Mouse (Mus musculus) CH12.LX (cell line): ENCODE data around the gene Ttc30b. TPM values are rescaled to one million over a fixed set of nuclear protein-coding genes. Genes with fewer than 3 reads are reported as not detected.

ENCODE experiments used
- DNase-seq: peaks from one replicate; pipeline ENCODE4 v3.0.0-alpha.2; 2013; ENCODE audit errors: extremely low read depth
- H3K27ac ChIP-seq: 2 replicates; pipeline ENCODE4 v1.5.1; 2012; ENCODE audit warnings: low read depth, mild to moderate bottlenecking, control low read depth, moderate library complexity; ENCODE audit not compliant: insufficient read depth
- H3K27me3 ChIP-seq: replicated peaks from 2 replicates; pipeline ENCODE3; 2012; ENCODE audit warnings: inconsistent platforms
- H3K36me3 ChIP-seq, 2 experiments: replicated peaks in 1 of 2; 2 replicates each; pipeline versions ENCODE3 to v1.6.1; 2012; ENCODE audit warnings: inconsistent platforms in 1 of 2, low read length in 1 of 2, mild to moderate bottlenecking in 1 of 2, mixed read lengths in 1 of 2, moderate library complexity in 1 of 2; ENCODE audit not compliant: control insufficient read depth in 1 of 2, insufficient read depth in 1 of 2
- H3K4me1 ChIP-seq, 2 experiments: 2 replicates each; pipeline ENCODE4 v1.6.1; 2012; ENCODE audit warnings: inconsistent platforms in 1 of 2, moderate library complexity in 1 of 2; ENCODE audit not compliant: insufficient read depth in 2 of 2, control insufficient read depth in 1 of 2
- H3K4me2 ChIP-seq: 2 replicates; pipeline ENCODE4 v1.6.1; 2012; ENCODE audit warnings: low read depth, mild to moderate bottlenecking, control low read depth; ENCODE audit not compliant: poor library complexity, insufficient read depth, severe bottlenecking
- H3K4me3 ChIP-seq, 3 experiments: fragments of 150-350 bp in 1 of 3; sonication (generic) in 1 of 3; replicated peaks in 1 of 3; 2 replicates each; pipeline versions ENCODE3 to v1.5.1; 2011 to 2012; ENCODE audit warnings: low read depth in 2 of 3, low read length in 2 of 3, mild to moderate bottlenecking in 2 of 3, moderate library complexity in 2 of 3, control low read depth in 1 of 3, improper control_type of control experiment in 1 of 3, inconsistent platforms in 1 of 3, mixed read lengths in 1 of 3; ENCODE audit not compliant: poor library complexity in 1 of 3
- H3K79me2 ChIP-seq: replicated peaks from 2 replicates; pipeline ENCODE4 v1.6.1; 2012; ENCODE audit warnings: mild to moderate bottlenecking, moderate library complexity; ENCODE audit not compliant: control insufficient read depth, poor library complexity, insufficient read depth, severe bottlenecking; ENCODE audit errors: extremely low read depth
- H3K9ac ChIP-seq: 2 replicates; pipeline ENCODE4 v1.6.1; 2012; ENCODE audit warnings: low read depth, mild to moderate bottlenecking, control low read depth, moderate library complexity; ENCODE audit not compliant: insufficient read depth
- H3K9me3 ChIP-seq: replicated peaks from 2 replicates; pipeline ENCODE3; 2012; ENCODE audit warnings: low read length, inconsistent platforms, mixed read lengths
- BHLHE40 ChIP-seq: IDR thresholded peaks from 2 replicates; pipeline ENCODE4 v1.6.1; 2011; ENCODE audit warnings: mild to moderate bottlenecking, low read depth, low read length, improper control_type of control experiment
- CTCF ChIP-seq, 2 experiments: IDR thresholded peaks in 1 of 2; conservative IDR thresholded peaks in 1 of 2; 2 replicates each; pipeline ENCODE4 v1.5.1; 2011 to 2012; ENCODE audit warnings: low read depth in 2 of 2, low read length in 2 of 2, improper control_type of control experiment in 1 of 2, inconsistent platforms in 1 of 2, mild to moderate bottlenecking in 1 of 2, moderate library complexity in 1 of 2
- ELF1 ChIP-seq: IDR thresholded peaks from 2 replicates; pipeline ENCODE4 v1.6.1; 2014; ENCODE audit warnings: low read depth, mild to moderate bottlenecking, inconsistent platforms, low read length, improper control_type of control experiment
- EP300 ChIP-seq: IDR thresholded peaks from 2 replicates; pipeline ENCODE4 v1.6.1; 2011; ENCODE audit warnings: low read length, improper control_type of control experiment
- GABPA ChIP-seq: IDR thresholded peaks from 2 replicates; pipeline ENCODE4 v1.6.1; 2012; ENCODE audit warnings: low read depth, low read length, improper control_type of control experiment, inconsistent platforms; ENCODE audit not compliant: insufficient replicate concordance
- HCFC1 ChIP-seq: IDR thresholded peaks from 2 replicates; pipeline ENCODE4 v1.6.1; 2012; ENCODE audit warnings: low read depth, mild to moderate bottlenecking, inconsistent platforms, low read length, improper control_type of control experiment
- IRF4 ChIP-seq: IDR thresholded peaks from 2 replicates; pipeline ENCODE4 v1.6.1; 2014; ENCODE audit warnings: low read depth, mild to moderate bottlenecking, inconsistent platforms, low read length, improper control_type of control experiment
- JUN ChIP-seq: IDR thresholded peaks from 2 replicates; pipeline ENCODE4 v1.6.1; 2011; ENCODE audit warnings: low read depth, mild to moderate bottlenecking, low read length, improper control_type of control experiment, moderate library complexity; ENCODE audit not compliant: insufficient read depth
- JUND ChIP-seq: conservative IDR thresholded peaks from 2 replicates; pipeline ENCODE4 v1.6.1; 2011; ENCODE audit warnings: low read depth, low read length, improper control_type of control experiment
- KAT2A ChIP-seq: IDR thresholded peaks from 2 replicates; pipeline ENCODE4 v1.6.1; 2012; ENCODE audit warnings: low read length, improper control_type of control experiment, inconsistent platforms; ENCODE audit not compliant: insufficient replicate concordance
- MEF2A ChIP-seq: IDR thresholded peaks from 2 replicates; pipeline ENCODE4 v1.6.1; 2014; ENCODE audit warnings: low read depth, mild to moderate bottlenecking, inconsistent platforms, low read length, improper control_type of control experiment, borderline replicate concordance
- MYC ChIP-seq: IDR thresholded peaks from 2 replicates; pipeline ENCODE4 v1.6.1; 2011; ENCODE audit warnings: low read depth, mild to moderate bottlenecking, improper control_type of control experiment, low read length
- NELFE ChIP-seq: IDR thresholded peaks from 2 replicates; pipeline ENCODE4 v1.6.1; 2011; ENCODE audit warnings: low read depth, low read length, improper control_type of control experiment
- NRF1 ChIP-seq: IDR thresholded peaks from 2 replicates; pipeline ENCODE4 v1.6.1; 2014; ENCODE audit warnings: low read depth, mild to moderate bottlenecking, inconsistent platforms, low read length, improper control_type of control experiment, moderate library complexity
- PAX5 ChIP-seq: IDR thresholded peaks from 2 replicates; pipeline ENCODE4 v1.6.1; 2012; ENCODE audit warnings: low read length, inconsistent platforms, mixed read lengths
- RCOR1 ChIP-seq: conservative IDR thresholded peaks from 2 replicates; pipeline ENCODE4 v1.6.1; 2012; ENCODE audit warnings: low read depth, mild to moderate bottlenecking, inconsistent platforms, low read length, improper control_type of control experiment
- SIN3A ChIP-seq: IDR thresholded peaks from 2 replicates; pipeline ENCODE4 v1.6.1; 2012; ENCODE audit warnings: low read length, improper control_type of control experiment, inconsistent platforms
- TBP ChIP-seq: conservative IDR thresholded peaks from 2 replicates; pipeline ENCODE4 v1.6.1; 2011; ENCODE audit warnings: low read depth, low read length, improper control_type of control experiment
- TCF12 ChIP-seq: IDR thresholded peaks from 2 replicates; pipeline ENCODE4 v1.6.1; 2014; ENCODE audit warnings: low read depth, mild to moderate bottlenecking, inconsistent platforms, low read length, improper control_type of control experiment
- UBTF ChIP-seq: IDR thresholded peaks from 2 replicates; pipeline ENCODE4 v1.6.1; 2012; ENCODE audit warnings: low read depth, mild to moderate bottlenecking, inconsistent platforms, low read length, improper control_type of control experiment, moderate library complexity
- ZKSCAN1 ChIP-seq: IDR thresholded peaks from 2 replicates; pipeline ENCODE4 v1.6.1; 2012; ENCODE audit warnings: low read depth, inconsistent platforms, low read length, improper control_type of control experiment, borderline replicate concordance
- dilution Hi-C: fragments of 300-500 bp; cut with MboI; formaldehyde crosslinking; loops from 2 replicates; pipeline ENCODE4 v1.14.3; 2020; ENCODE audit warnings: low sequenced_read_pairs; ENCODE audit not compliant: extremely low pct_unique_long_range_greater_than_20kb, extremely low pct_ligation_motif_present
- in situ Hi-C: fragments of 300-500 bp; cut with MboI; formaldehyde crosslinking; loops from 3 replicates; pipeline ENCODE4 v1.14.3; 2019; ENCODE audit warnings: low sequenced_read_pairs, low pct_ligation_motif_present, low pct_unique_long_range_greater_than_20kb, mixed read lengths
- polyA plus RNA-seq: library from polyadenylated mRNA; unstranded; fragments of >175 nt; gene quantifications from 2 replicates; pipeline ENCODE4 v1.2.1, GENCODE M21; 2012; ENCODE audit warnings: low read depth; ENCODE audit not compliant: insufficient read length
- total RNA-seq, 2 experiments: library from RNA; depleted of rRNA; stranded (reverse); fragments of 300-350 nt in 1 of 2; fragments of >200 nt in 1 of 2; gene quantifications; 2 replicates each; pipeline ENCODE4 v1.2.3; 2012 to 2014

Ttc30b gene
- total and polyA plus RNA-seq, 3 experiments, result 0.59 to 2.6 (median 1.5) TPM

- H3K9ac ChIP-seq, result no peak overlapping the region; the same call in 1 of the 2 replicates
- H3K27me3 ChIP-seq, result no peaks in the 10 kb centered on the region
- no peak for DNase-seq
- no peaks in the 10 kb centered on the region for H3K36me3 ChIP-seq
- peak overlapping the region; percentile 87 for H3K4me2 ChIP-seq
- peaks cover 0 to 12% of the 10 kb centered on the region in 2 experiments; a peak in 2 of 4 replicates for H3K4me1 ChIP-seq
- H3K27ac ChIP-seq, result no peak overlapping the region
- no peaks in the 10 kb centered on the region for H3K9me3 ChIP-seq
- dilution Hi-C loops, result no loop called here
- no peak for TF ChIP-seq EP300
- TF ChIP-seq JUN, result 0 out of 2 replicates have a peak, but pooled peaks have one; percentile 8
- TF ChIP-seq, all 38 proteins: peak for 1
- no peaks in the 10 kb centered on the region for H3K79me2 ChIP-seq
- H3K4me3 ChIP-seq, result peak overlapping the region in 2 of 3 experiments; percentile 30 to 40
- in situ Hi-C loops, result loop anchor here (10.0 kb wide), 1 partner anchor 179 kb away; no protein-coding TSS in a partner anchor
These were observed 25.7 kb upstream of the Ttc30b start for GRCm38 (mm10) chr2:75964051-75964450.

DNA sequence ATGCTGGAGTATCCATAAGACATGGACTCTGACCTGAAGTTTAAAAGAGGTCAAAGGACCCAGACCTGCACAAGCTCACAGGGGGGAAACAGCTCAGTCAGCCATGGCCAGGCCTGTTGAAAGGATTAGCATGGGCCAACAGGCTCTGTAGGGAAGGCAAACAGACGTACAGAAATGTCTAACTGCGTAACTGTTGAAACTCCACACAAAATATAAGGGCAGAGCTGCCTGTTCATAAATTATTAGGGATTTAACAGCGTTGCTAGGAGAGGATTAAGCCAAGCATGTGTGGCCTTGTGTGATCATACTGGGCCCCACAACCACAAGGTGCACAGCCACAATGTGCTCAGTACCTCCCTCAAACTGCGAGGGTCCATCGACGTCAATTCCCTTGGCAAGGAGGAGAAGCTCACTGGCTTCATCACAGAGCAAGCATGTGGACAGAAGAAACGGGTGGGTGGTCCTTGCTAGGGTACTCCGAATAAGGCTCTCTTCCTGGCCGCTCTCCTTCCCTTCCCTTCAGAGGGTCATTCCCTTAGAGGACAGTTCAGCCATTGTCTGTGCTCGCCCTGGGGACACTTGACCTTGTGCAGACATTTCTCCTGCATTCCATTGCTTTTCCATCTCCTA, 24.9 kb upstream of the Ttc30b start:
- Histone ChIP-seq H3K4me2 (no peak overlapping the region), H3K79me2 (no peaks in the 10 kb centered on the region), H3K9me3 (no peaks in the 10 kb centered on the region), H3K27me3 (no peaks in the 10 kb centered on the region), H3K9ac (no peak overlapping the region), H3K4me3 (no peak overlapping the region), H3K36me3 (no peaks in the 10 kb centered on the region), H3K27ac (no peak overlapping the region), H3K4me1 (peaks cover 0 to 12% of the 10 kb centered on the region in 2 experiments; a peak in 2 of 4 replicates)
- TF ChIP-seq MYC, result no peak
- TF ChIP-seq CTCF (conservative IDR thresholded peaks at IDR 0.05 in 1 of 2, IDR thresholded peaks at IDR 0.05 in 1 of 2; ENCODE audit: low read depth in 2 of 2, low read length in 2 of 2), result no peak
- no peak for TF ChIP-seq IRF4
- no peak for TF ChIP-seq NELFE
- TF ChIP-seq JUN, result no peak
- no peak for TF ChIP-seq HCFC1
- no peak for TF ChIP-seq RCOR1
- TF ChIP-seq SIN3A, result no peak
- in situ Hi-C loops (loop anchor here (10.0 kb wide), 1 partner anchor 179 kb away; no protein-coding TSS in a partner anchor), dilution Hi-C loops (no loop called here)
- DNase-seq, result no peak

DNA sequence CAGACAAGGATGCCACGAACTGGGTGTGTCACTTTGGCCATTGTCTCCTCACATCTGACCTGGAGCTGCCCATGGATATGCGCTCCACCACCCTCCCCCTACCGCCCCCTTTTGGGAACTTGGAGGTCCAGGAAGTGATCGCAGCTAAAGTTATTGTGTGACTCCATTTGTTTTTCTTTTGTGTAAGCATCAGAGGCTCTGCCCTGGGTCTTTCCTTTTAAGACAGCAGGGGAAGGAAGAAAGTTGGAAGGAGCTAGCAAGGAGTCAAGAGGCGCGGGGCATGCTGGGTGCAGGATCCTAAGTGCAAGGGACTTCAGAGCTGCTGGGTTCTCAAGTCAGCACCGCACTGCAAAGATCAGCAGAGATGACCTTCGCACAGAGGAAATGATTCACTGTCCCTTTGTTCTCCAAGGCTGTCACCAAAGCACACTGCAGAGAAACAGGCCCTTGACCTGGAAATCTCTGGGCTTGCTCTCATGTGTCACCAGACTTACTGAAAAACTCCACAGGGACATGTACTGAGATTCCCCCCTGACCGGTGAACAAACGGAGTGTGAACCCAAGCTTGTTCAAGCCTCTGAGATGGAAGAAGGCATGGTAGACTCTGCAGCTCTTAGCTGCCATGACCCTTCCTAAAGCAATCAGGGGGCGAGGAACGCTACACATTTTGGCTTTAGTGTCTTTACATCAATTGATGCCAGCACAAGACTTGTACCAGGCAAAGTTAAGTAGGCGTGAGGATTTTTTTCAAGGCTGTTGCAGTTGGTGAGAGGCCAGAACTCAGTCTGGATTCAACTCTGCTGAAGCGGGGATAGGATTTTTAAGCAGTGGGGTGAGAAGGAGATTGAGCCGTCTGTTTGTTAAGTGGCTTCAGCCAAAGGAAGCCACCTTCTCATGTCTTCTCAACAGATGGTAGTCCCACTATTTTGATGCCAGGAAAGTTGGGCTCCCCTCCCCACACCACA, 22.3 kb upstream of the Ttc30b start:
- no peak for DNase-seq
- Histone ChIP-seq H3K4me1 (peaks cover 0 to 12% of the 10 kb centered on the region in 2 experiments; a peak in 2 of 4 replicates), H3K9ac (no peak overlapping the region), H3K36me3 (no peaks in the 10 kb centered on the region), H3K4me3 (no peak overlapping the region), H3K9me3 (no peaks in the 10 kb centered on the region), H3K4me2 (no peak overlapping the region), H3K79me2 (no peaks in the 10 kb centered on the region), H3K27ac (no peak overlapping the region), H3K27me3 (no peaks in the 10 kb centered on the region)
- dilution Hi-C loops, result no loop called here
- in situ Hi-C loops, result loop anchor here (10.0 kb wide), 1 partner anchor 176 kb away; no protein-coding TSS in a partner anchor
- no peak for TF ChIP-seq KAT2A
- no peak for TF ChIP-seq ZKSCAN1
- TF ChIP-seq UBTF, result no peak
- TF ChIP-seq ELF1, result no peak
- no peak for TF ChIP-seq BHLHE40
- no peak for TF ChIP-seq EP300
- no peak for TF ChIP-seq TCF12
- TF ChIP-seq MEF2A, result no peak
- TF ChIP-seq RCOR1, result no peak
- TF ChIP-seq PAX5, result no peak
- no peak for TF ChIP-seq MYC
- no peak for TF ChIP-seq NRF1
- no peak for TF ChIP-seq TBP
- no peak for TF ChIP-seq GABPA
- no peak for TF ChIP-seq JUND
